Mouse (Mus musculus) adrenal gland, postnatal 36 days (tissue): ENCODE data around the gene Babam2. TPM values are rescaled to one million over a fixed set of nuclear protein-coding genes. Genes with fewer than 3 reads are reported as not detected.

Experiments
- DNase-seq, 2 experiments: peaks; one replicate each; pipeline ENCODE4 v3.0.0; 2021; ENCODE audit warnings: mixed read lengths in 1 of 2
- total RNA-seq, 2 experiments: library from RNA; stranded (reverse); gene quantifications; 2 replicates each; pipeline ENCODE4 v1.2.3; 2021

Gene Babam2
- total RNA-seq, 2 experiments from 2014 or later, result 85.1 to 146 TPM

GRCm38 (mm10) chr5:31713841-31714264, 16.4 kb downstream of the Babam2 start:
- no peak for DNase-seq

- peak; percentile 79 to 81 for DNase-seq
These were observed 18.1 kb downstream of the Babam2 start for GRCm38 (mm10) chr5:31715486-31716150.

- DNase-seq, result peak; percentile 49 to 63
These were observed 27.0 kb downstream of the Babam2 start for GRCm38 (mm10) chr5:31724519-31724918.

GRCm38 (mm10) chr5:31725885-31726284, 28.4 kb downstream of the Babam2 start:
- no peak for DNase-seq

GRCm38 (mm10) chr5:31727456-31727855, 30.0 kb downstream of the Babam2 start:
- no peak for DNase-seq

- peak in 1 of 2 experiments; percentile 29 for DNase-seq
These were observed 35.3 kb downstream of the Babam2 start for GRCm38 (mm10) chr5:31732644-31733338.

- peak; percentile 35 to 41 for DNase-seq
These were observed 44.4 kb downstream of the Babam2 start for GRCm38 (mm10) chr5:31741931-31742330.

- no peak for DNase-seq
These were observed 45.1 kb downstream of the Babam2 start for GRCm38 (mm10) chr5:31742521-31743031.

- DNase-seq, result no peak
These were observed 51.9 kb downstream of the Babam2 start for GRCm38 (mm10) chr5:31749401-31749800.

- no peak for DNase-seq
These were observed 52.9 kb downstream of the Babam2 start for GRCm38 (mm10) chr5:31750231-31750925.

- no peak for DNase-seq
These were observed 53.5 kb downstream of the Babam2 start for GRCm38 (mm10) chr5:31750955-31751354.

GRCm38 (mm10) chr5:31754634-31755033, 57.1 kb downstream of the Babam2 start:
- DNase-seq, result no peak

GRCm38 (mm10) chr5:31755255-31755654, 57.8 kb downstream of the Babam2 start:
- no peak for DNase-seq

- no peak for DNase-seq
These were observed 61.0 kb downstream of the Babam2 start for GRCm38 (mm10) chr5:31758310-31759091.

- DNase-seq, result no peak
These were observed 64.4 kb downstream of the Babam2 start for GRCm38 (mm10) chr5:31761836-31762235.

GRCm38 (mm10) chr5:31762773-31763172, 65.3 kb downstream of the Babam2 start:
- DNase-seq, result no peak

- no peak for DNase-seq
These were observed 68.3 kb downstream of the Babam2 start for GRCm38 (mm10) chr5:31765824-31766223.

GRCm38 (mm10) chr5:31766841-31767542, 69.5 kb downstream of the Babam2 start:
- no peak for DNase-seq

GRCm38 (mm10) chr5:31771486-31771885, 74.0 kb downstream of the Babam2 start:
- peak in 1 of 2 experiments; percentile 45 for DNase-seq

- peak; percentile 28 to 44 for DNase-seq
These were observed 74.4 kb downstream of the Babam2 start for GRCm38 (mm10) chr5:31771921-31772320.

GRCm38 (mm10) chr5:31774976-31775375, 77.5 kb downstream of the Babam2 start:
- DNase-seq, result no peak
